Mouse (Mus musculus): ENCODE measurements around the gene Hist1h2ag. TPM values are rescaled to one million over a fixed set of nuclear protein-coding genes. Genes with fewer than 3 reads are reported as not detected.

Gene Hist1h2ag
- total RNA-seq, 2 experiments from 2014 or later: 40.6 to 42.0 TPM

- intact Hi-C loops (cut with DNase I; ENCODE audit: low total_unique reads): loop anchor here (10.0 kb wide), 1 partner anchor 215 kb away; no protein-coding TSS in a partner anchor
- no peak for DNase-seq
These were observed 2.7 kb downstream of the Hist1h2ag start for GRCm38 (mm10) chr13:22039951-22040463.

DNA sequence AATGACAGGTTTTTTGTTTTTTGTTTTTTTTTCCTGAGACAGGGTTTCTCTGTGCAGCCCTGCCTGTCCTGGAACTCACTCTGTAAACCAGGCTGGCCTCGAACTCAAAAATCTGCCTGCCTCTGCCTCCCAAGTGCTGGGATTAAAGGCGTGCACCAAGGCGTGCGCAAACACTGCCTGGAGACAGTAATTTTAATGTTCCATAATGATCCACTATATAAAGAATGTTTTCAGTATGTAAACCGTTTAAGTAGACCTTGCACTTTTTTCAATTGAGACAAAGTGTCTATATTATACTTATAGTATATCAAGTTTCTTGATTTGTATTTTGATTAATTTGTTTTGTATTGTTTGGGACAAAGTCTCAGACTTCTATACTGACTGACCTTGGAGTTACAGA, 3.4 kb downstream of the Hist1h2ag start:
- DNase-seq: no peak
- intact Hi-C loops (cut with DNase I; ENCODE audit: low total_unique reads): loop anchor here (10.0 kb wide), 1 partner anchor 215 kb away; no protein-coding TSS in a partner anchor

- intact Hi-C loops (cut with DNase I; ENCODE audit: low total_unique reads): loop anchor here (10.0 kb wide), 1 partner anchor 213 kb away; no protein-coding TSS in a partner anchor
- no peak for DNase-seq
These were observed 5.3 kb downstream of the Hist1h2ag start for GRCm38 (mm10) chr13:22037415-22037814.

GRCm38 (mm10) chr13:22036986-22037385, 5.8 kb downstream of the Hist1h2ag start:
- intact Hi-C loops (cut with DNase I; ENCODE audit: low total_unique reads): loop anchor here (10.0 kb wide), 1 partner anchor 212 kb away; no protein-coding TSS in a partner anchor
- no peak for DNase-seq

- no peak for DNase-seq
- intact Hi-C loops (cut with DNase I; ENCODE audit: low total_unique reads): loop anchor here (10.0 kb wide), 1 partner anchor 212 kb away; no protein-coding TSS in a partner anchor
These were observed 6.4 kb downstream of the Hist1h2ag start for GRCm38 (mm10) chr13:22036149-22036956.

- DNase-seq: peak; percentile 63
These were observed 7.2 kb downstream of the Hist1h2ag start, which contains the start of the genes Hist1h2ah and Hist1h2bk for GRCm38 (mm10) chr13:22035267-22036148. TSS of gene Hist1h2ah (minus strand) at chr13:22035568. TSS of gene Hist1h2bk (plus strand) at chr13:22035870.

GRCm38 (mm10) chr13:22034443-22035266, 8.1 kb downstream of the Hist1h2ag start:
- intact Hi-C loops (cut with DNase I; ENCODE audit: low total_unique reads): loop anchor here (10.0 kb wide), 1 partner anchor 210 kb away; no protein-coding TSS in a partner anchor
- DNase-seq: no peak

More at GRCm38 (mm10) chr13:22035267-22036148, 7.2 kb downstream of the Hist1h2ag start, which contains the start of the genes Hist1h2ah and Hist1h2bk:
- intact Hi-C loops (cut with DNase I; ENCODE audit: low total_unique reads): loop anchor here (10.0 kb wide), 1 partner anchor 211 kb away; no protein-coding TSS in a partner anchor

DNA sequence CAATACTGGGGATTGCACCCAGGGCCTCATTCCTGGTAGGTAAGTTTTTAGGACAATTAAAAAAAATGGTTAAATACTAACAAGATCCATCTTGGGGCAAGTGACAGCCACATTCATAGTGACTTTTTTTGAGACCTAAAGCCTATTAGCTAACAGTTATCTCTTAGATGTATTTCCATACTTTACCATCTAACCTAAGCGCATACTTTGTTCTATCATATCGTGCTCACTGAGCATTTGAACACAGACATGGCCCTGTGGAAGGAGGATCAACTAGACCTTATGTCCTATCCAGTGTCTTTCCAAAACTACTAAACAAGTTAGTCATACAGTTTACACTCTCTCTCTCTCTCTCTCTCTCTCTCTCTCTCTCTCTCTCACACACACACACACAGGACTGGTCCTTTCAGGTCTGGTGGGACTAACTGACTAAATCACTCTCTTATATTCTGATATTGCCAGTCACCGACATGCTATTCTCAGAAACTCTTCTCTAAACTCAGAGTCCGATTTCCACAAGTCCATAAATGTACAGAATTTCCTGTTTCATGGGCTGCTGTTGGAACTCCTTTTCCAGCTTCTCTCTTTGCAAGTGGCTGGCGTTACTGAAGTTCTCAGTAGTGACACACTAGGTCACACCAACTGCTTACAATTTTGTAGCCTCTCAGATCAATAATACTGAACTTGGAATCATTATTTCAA, 8.9 kb downstream of the Hist1h2ag start:
- DNase-seq: no peak
- intact Hi-C loops (cut with DNase I; ENCODE audit: low total_unique reads): loop anchor here (10.0 kb wide), 1 partner anchor 209 kb away; no protein-coding TSS in a partner anchor

GRCm38 (mm10) chr13:22030493-22030892, 12.3 kb downstream of the Hist1h2ag start:
- intact Hi-C loops (cut with DNase I; ENCODE audit: low total_unique reads): loop anchor here (10.0 kb wide), 1 partner anchor 206 kb away; no protein-coding TSS in a partner anchor
- no peak for DNase-seq

DNA sequence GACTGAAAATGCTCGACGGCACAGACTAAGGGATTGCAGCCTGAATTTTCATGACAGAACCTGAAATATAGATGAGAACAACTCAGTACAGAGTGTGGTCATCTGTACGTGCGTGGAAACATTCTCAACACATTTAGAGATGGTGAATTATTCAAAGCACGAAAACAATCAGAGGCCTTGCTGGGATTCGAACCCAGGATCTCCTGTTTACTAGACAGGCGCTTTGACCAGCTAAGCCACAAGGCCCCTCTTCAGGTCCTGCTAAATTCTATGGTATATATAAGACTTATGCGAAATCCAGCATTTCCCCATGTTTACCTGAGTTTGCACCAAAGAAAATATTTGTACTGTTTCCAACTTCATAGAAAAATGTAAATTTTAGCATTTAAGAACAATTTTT, 12.8 kb downstream of the Hist1h2ag start:
- intact Hi-C loops (cut with DNase I; ENCODE audit: low total_unique reads): loop anchor here (10.0 kb wide), 3 partner anchors 205 to 1495 kb away; no protein-coding TSS in a partner anchor
- DNase-seq: no peak

GRCm38 (mm10) chr13:22028673-22029460, 13.9 kb downstream of the Hist1h2ag start:
- DNase-seq: peak; percentile 91
- intact Hi-C loops (cut with DNase I; ENCODE audit: low total_unique reads): loop anchor here (10.0 kb wide), 2 partner anchors 1406 to 1496 kb away; no protein-coding TSS in a partner anchor

GRCm38 (mm10) chr13:22026058-22027031, 16.4 kb downstream of the Hist1h2ag start:
- DNase-seq: peak; percentile 76
- intact Hi-C loops (cut with DNase I; ENCODE audit: low total_unique reads): loop anchor here (10.0 kb wide), 2 partner anchors 1408 to 1498 kb away; no protein-coding TSS in a partner anchor

- DNase-seq: peak; percentile 68
- intact Hi-C loops (cut with DNase I; ENCODE audit: low total_unique reads): loop anchor here (10.0 kb wide), 2 partner anchors 1413 to 1503 kb away; no protein-coding TSS in a partner anchor
These were observed 20.5 kb downstream of the Hist1h2ag start for GRCm38 (mm10) chr13:22022241-22022640.

DNA sequence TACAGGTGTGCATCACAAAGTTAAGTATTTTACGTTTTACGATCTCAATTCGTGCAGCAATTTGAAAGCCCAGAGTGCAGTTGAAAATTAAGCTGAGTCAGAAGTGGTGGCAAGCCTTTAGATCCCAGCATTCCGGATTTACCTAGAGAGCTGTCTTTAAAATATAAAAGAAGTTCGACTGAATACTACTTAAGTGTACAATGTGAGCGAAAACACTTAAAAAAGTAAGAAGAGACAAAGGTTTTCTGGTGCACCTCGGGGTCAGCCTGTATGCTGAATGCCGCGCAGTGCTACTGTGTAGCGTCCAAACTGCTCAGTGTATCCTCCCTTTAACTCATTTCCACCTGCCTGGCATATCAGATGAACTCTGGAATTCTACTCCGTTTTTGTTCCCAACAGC, 21.2 kb downstream of the Hist1h2ag start:
- intact Hi-C loops (cut with DNase I; ENCODE audit: low total_unique reads): loop anchor here (10.0 kb wide), 2 partner anchors 1413 to 1503 kb away; no protein-coding TSS in a partner anchor
- DNase-seq: no peak

DNA sequence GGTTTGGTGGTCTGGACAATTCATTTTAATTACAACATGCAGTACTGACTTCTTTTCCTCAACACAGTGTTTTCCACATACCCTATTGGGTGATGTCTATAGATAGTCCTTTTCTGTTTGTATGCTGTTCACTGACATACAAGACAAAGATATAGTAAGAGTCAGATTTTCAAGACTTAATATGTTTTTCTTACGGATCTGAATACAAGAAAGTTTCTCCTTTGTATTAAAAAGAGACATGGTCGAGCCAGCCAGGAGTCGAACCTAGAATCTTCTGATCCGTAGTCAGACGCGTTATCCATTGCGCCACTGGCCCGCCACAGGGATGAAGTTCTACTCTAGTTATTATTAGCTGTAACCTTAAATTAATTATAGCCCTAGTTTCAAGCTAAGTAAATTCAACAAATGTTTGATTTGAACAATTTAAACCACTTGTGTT, 21.8 kb downstream of the Hist1h2ag start:
- intact Hi-C loops (cut with DNase I; ENCODE audit: low total_unique reads): loop anchor here (10.0 kb wide), 2 partner anchors 1414 to 1504 kb away; no protein-coding TSS in a partner anchor
- peak; percentile 49 for DNase-seq
